Mouse (Mus musculus) erythroid progenitor cell, adult 5-6 weeks (primary cell): ENCODE results near the gene Aicda. TPM values are rescaled to one million over a fixed set of nuclear protein-coding genes. Genes with fewer than 3 reads are reported as not detected.
"Not testable (repeated sequence)": the region's sequence is repeated elsewhere in the genome, so short reads cannot be mapped to it uniquely, and the experiment has no call there.

Experiments
- ATAC-seq: replicated peaks from 2 replicates; pipeline ENCODE4 v1.8.0; 2016; ENCODE audit warnings: moderate number of reproducible peaks, mild to moderate bottlenecking, moderate TSS enrichment, inconsistent platforms; ENCODE audit not compliant: poor library complexity, low FRiP score, severe bottlenecking
- total RNA-seq, 2 experiments: library from RNA; stranded (forward) in 1 of 2; stranded (reverse) in 1 of 2; fragments of 150-400 nt in 1 of 2; fragments of 186-747, 209-891 nt in 1 of 2; gene quantifications; 2 replicates each; pipeline versions ENCODE4 v1.2.3 to v1.2.4; 2015 to 2017; ENCODE audit warnings: low replicate concordance in 2 of 2

Gene Aicda
- total RNA-seq (2015; ENCODE audit: low replicate concordance), result not detected in 2 replicates
- not detected in 2 replicates for total RNA-seq (2017; ENCODE audit: low replicate concordance)

- no peak for ATAC-seq
Measured at GRCm38 (mm10) chr6:122553606-122554005, at the start of gene Aicda. Gene Aicda, plus strand, starts transcription at chr6:122553801.

- ATAC-seq, result no peak
Measured at GRCm38 (mm10) chr6:122505041-122505440, 48.6 kb upstream of the Aicda start.

- no peak for ATAC-seq
Measured at GRCm38 (mm10) chr6:122505545-122505944, 48.1 kb upstream of the Aicda start, which contains the start of gene Mfap5. Gene Mfap5, plus strand, starts transcription at chr6:122505845.

GRCm38 (mm10) chr6:122508494-122508893, 45.1 kb upstream of the Aicda start:
- no peak for ATAC-seq

GRCm38 (mm10) chr6:122512914-122513878, 40.4 kb upstream of the Aicda start:
- ATAC-seq, result no peak

GRCm38 (mm10) chr6:122514312-122514711, 39.3 kb upstream of the Aicda start:
- ATAC-seq, result no peak

- ATAC-seq, result not testable (repeated sequence)
Measured at GRCm38 (mm10) chr6:122515762-122516161, 37.8 kb upstream of the Aicda start.

GRCm38 (mm10) chr6:122517668-122518067, 35.9 kb upstream of the Aicda start:
- no peak for ATAC-seq

- ATAC-seq, result no peak
Measured at GRCm38 (mm10) chr6:122519384-122519783, 34.2 kb upstream of the Aicda start.

GRCm38 (mm10) chr6:122522595-122522994, 31.0 kb upstream of the Aicda start:
- no peak for ATAC-seq

- no peak for ATAC-seq
Measured at GRCm38 (mm10) chr6:122523289-122523688, 30.3 kb upstream of the Aicda start.

GRCm38 (mm10) chr6:122527596-122527995, 26.0 kb upstream of the Aicda start:
- ATAC-seq, result no peak

GRCm38 (mm10) chr6:122528136-122528535, 25.5 kb upstream of the Aicda start:
- no peak for ATAC-seq

- ATAC-seq, result no peak
Measured at GRCm38 (mm10) chr6:122531466-122532174, 22.0 kb upstream of the Aicda start.

- ATAC-seq, result no peak
Measured at GRCm38 (mm10) chr6:122532883-122533302, 20.7 kb upstream of the Aicda start.

GRCm38 (mm10) chr6:122534032-122534431, 19.6 kb upstream of the Aicda start:
- ATAC-seq, result no peak

- ATAC-seq, result no peak
Measured at GRCm38 (mm10) chr6:122539564-122539963, 14.0 kb upstream of the Aicda start.

- ATAC-seq, result not testable (repeated sequence)
Measured at GRCm38 (mm10) chr6:122542459-122542858, 11.1 kb upstream of the Aicda start.

GRCm38 (mm10) chr6:122543574-122543973, 10.0 kb upstream of the Aicda start:
- ATAC-seq, result no peak

GRCm38 (mm10) chr6:122544672-122545071, 8.9 kb upstream of the Aicda start:
- ATAC-seq, result no peak
